Mouse (Mus musculus): ENCODE results near the gene Tmem9b. TPM values are rescaled to one million over a fixed set of nuclear protein-coding genes. Genes with fewer than 3 reads are reported as not detected.

Gene Tmem9b
- total and polyA plus RNA-seq, 2 experiments from 2014 or later: 159 to 308 TPM

DNA sequence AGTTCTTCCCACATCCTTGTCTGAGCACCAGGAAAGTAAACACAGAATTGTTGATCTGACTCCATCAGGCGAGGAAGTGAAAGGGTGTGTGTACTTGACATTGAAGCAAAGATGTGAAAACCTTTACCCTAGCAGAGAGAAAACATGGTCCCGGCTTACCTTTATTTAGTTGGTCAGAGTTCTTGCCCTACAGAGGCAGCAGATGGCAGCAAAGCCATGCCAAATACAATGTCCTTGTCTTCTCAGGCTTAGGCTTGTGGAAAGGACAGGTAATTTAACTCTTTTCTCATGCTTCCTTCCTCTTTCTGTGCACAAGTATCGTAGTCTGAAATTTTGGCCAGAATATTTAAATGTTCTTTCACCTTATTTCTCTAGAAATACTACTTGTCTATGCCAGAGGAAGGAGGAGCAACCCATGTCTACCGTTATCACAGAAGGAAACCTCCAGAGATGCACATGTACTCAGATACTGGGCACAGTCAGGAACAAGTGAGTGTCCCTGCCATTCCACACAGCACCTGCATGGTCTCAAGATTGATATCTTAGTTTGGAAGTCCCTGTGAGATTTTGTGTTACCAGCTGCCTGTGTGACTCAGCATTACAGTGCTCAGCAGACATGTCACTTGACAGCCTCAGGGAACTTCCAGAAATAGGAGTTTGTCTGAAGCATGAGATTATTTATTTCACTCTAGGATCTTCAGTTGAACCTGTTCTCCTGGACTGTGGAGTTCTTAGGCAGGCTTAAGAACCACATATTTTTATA, 45.5 kb downstream of the Tmem9b start:
- H3K27ac ChIP-seq: no peak overlapping the region
- H3K27me3 ChIP-seq (ENCODE audit: insufficient read depth, low read length): no peaks in the 10 kb centered on the region
- no peak for ATAC-seq
- no peak overlapping the region for H3K4me3 ChIP-seq (ENCODE audit: low read length)
- peak; percentile 82 for TF ChIP-seq CTCF (IDR thresholded peaks at IDR 0.05; ENCODE audit: low read depth)
- DNase-seq (ENCODE audit: low spot score): peak; percentile 83
- no peaks in the 10 kb centered on the region for H3K9me3 ChIP-seq (ENCODE audit: low read length)
- 40% methylated on average over 4 of the region's 4 CpGs for WGBS
- H3K4me2 ChIP-seq (ENCODE audit: low read depth, low read length): no peak overlapping the region
- H3K36me3 ChIP-seq (ENCODE audit: insufficient read depth, low read length): 0 out of 2 replicates have a peak, but pooled peaks cover 6% of the 10 kb centered on the region
- H3K9ac ChIP-seq (replicated peaks; ENCODE audit: low read length): no peak overlapping the region
- H3K4me1 ChIP-seq (ENCODE audit: insufficient read depth, low read length): no peaks in the 10 kb centered on the region

GRCm38 (mm10) chr7:109704461-109704860, 48.2 kb downstream of the Tmem9b start:
- WGBS: 75% methylated on average over 3 of the region's 3 CpGs
- TF ChIP-seq CTCF (IDR thresholded peaks at IDR 0.05; ENCODE audit: low read depth): no peak
- ATAC-seq: no peak

DNA sequence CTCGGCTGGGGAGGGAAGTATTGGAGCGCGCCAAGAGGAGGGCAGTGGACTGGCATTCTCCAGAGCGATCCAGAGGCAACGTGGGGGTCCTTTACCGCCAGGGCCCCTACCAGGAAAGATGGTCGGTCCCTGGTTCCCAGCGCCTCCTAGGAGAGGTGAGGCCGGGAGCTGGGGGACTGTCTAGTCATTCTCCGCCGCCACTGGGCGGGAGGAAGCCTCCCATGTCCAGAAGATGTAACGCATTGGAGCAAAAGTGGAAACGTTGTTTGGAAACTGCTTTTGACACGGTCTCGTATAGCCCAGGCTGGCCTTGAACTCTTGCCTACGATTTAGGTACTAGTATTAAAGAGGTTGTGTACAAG, 48.7 kb downstream of the Tmem9b start:
- DNase-seq (ENCODE audit: low spot score) (no peak), ATAC-seq (no peak)
- Histone ChIP-seq H3K27ac (peak overlapping the region; percentile 65), H3K27me3 (ENCODE audit: insufficient read depth, low read length) (no peaks in the 10 kb centered on the region), H3K4me1 (ENCODE audit: insufficient read depth, low read length) (no peaks in the 10 kb centered on the region), H3K36me3 (ENCODE audit: insufficient read depth, low read length) (no peaks in the 10 kb centered on the region), H3K9ac (replicated peaks; ENCODE audit: low read length) (peak overlapping the region; percentile 51), H3K9me3 (ENCODE audit: low read length) (no peaks in the 10 kb centered on the region), H3K4me2 (ENCODE audit: low read depth, low read length) (peak overlapping the region; percentile 72), H3K4me3 (ENCODE audit: low read length) (peak overlapping the region; percentile 68)
- WGBS: 1% methylated on average over 17 of the region's 17 CpGs
- peak; percentile 36 for TF ChIP-seq CTCF (IDR thresholded peaks at IDR 0.05; ENCODE audit: low read depth)

More at GRCm38 (mm10) chr7:109704461-109704860, 48.2 kb downstream of the Tmem9b start:
- H3K9ac ChIP-seq (replicated peaks; ENCODE audit: low read length): peak overlapping the region; percentile 51; the same call in 1 of the 2 replicates
- peak overlapping the region; percentile 65; the same call in 1 of the 2 replicates for H3K27ac ChIP-seq
- H3K9me3 ChIP-seq (ENCODE audit: low read length): no peaks in the 10 kb centered on the region
- H3K4me2 ChIP-seq (ENCODE audit: low read depth, low read length): peak overlapping the region; percentile 72
- H3K4me3 ChIP-seq (ENCODE audit: low read length): peak overlapping the region; percentile 68
- H3K4me1 ChIP-seq (ENCODE audit: insufficient read depth, low read length): no peaks in the 10 kb centered on the region
- no peak for DNase-seq (ENCODE audit: low spot score)
- no peaks in the 10 kb centered on the region for H3K36me3 ChIP-seq (ENCODE audit: insufficient read depth, low read length)
- H3K27me3 ChIP-seq (ENCODE audit: insufficient read depth, low read length): no peaks in the 10 kb centered on the region

DNA sequence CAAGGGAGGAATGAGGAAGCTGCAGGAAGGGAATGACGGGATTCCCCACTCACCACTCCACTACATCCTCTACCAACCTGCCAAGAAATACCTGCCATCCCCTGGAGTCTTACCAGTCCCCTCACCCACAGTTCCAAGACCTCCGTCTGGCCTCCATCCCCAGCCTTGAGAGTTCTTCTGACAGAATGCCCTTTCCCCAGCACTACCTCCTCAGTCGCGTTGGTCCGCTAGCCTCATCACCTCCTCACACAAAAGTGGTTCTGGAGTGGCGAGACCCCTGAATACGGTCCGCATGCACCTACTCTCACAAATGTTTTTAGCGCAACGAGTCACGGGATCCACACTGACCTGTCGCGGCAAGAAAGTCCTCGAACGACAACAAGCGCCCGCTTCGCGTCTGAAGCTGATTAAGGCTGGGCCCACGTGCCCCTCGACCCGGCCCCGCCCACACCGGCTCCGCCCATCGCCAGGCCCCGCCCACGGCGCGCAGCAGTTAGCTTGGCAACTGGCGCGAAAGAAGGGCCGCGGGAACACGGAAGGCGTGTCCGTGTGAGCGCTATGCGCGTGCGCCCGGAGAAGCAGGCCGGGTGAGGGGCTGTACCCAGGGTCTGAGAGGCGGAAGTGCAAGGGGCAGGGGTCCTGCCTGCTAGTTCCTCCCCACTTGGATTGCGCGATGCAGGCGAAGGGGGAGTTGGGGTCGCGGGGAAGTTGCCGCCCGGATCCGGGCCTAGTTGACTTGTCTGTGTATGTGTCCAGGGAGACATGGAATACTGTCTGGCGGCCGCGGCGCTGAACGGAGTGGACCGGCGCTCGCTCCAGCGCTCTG, 49.3 kb downstream of the Tmem9b start, which contains the start of the genes St5 and Akip1:
Gene St5 (minus strand): TSS at position 416 of the 826 bp plus-strand sequence.
Gene Akip1 (plus strand): TSS at position 501 of the 826 bp plus-strand sequence.
- no peaks in the 10 kb centered on the region for H3K9me3 ChIP-seq (ENCODE audit: low read length)
- peak within 1 kb of the TSS; percentile 68 for H3K4me3 ChIP-seq (ENCODE audit: low read length)
- peak within 1 kb of the TSS; percentile 65 for H3K27ac ChIP-seq
- no peaks in the 10 kb centered on the region for H3K36me3 ChIP-seq (ENCODE audit: insufficient read depth, low read length)
- H3K4me1 ChIP-seq (ENCODE audit: insufficient read depth, low read length): no peaks in the 10 kb centered on the region
- DNase-seq (ENCODE audit: low spot score) (peak; percentile 95), ATAC-seq (peak; percentile 96)
- H3K9ac ChIP-seq (replicated peaks; ENCODE audit: low read length): peak within 1 kb of the TSS; percentile 51
- WGBS: 2% methylated on average over 61 of the region's 61 CpGs
- peak within 1 kb of the TSS; percentile 72 for H3K4me2 ChIP-seq (ENCODE audit: low read depth, low read length)
- no peak for TF ChIP-seq CTCF (IDR thresholded peaks at IDR 0.05; ENCODE audit: low read depth)
- no peaks in the 10 kb centered on the region for H3K27me3 ChIP-seq (ENCODE audit: insufficient read depth, low read length)

DNA sequence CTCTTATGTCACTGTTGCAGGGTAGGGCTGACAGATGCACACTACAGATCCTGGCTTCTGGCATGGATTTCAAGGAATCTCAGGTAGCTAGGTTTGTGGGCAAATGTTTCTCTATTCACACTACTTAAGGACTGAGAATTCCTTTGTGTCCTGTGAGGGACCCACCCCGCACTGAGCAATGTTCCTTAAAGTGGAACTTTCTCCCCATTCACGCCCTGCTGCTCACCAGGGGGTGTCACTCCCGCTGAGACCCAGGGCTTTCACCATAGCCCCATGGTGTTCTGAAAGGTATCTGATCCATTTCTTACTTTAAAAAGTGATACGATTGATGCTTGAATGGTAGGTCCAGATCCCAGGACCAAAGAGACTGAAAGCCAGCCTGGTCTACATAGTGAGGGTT, 50.0 kb downstream of the Tmem9b start:
- Histone ChIP-seq H3K27me3 (ENCODE audit: insufficient read depth, low read length) (no peaks in the 10 kb centered on the region), H3K4me2 (ENCODE audit: low read depth, low read length) (peak overlapping the region; percentile 72), H3K4me1 (ENCODE audit: insufficient read depth, low read length) (no peaks in the 10 kb centered on the region), H3K36me3 (ENCODE audit: insufficient read depth, low read length) (no peaks in the 10 kb centered on the region), H3K9me3 (ENCODE audit: low read length) (no peaks in the 10 kb centered on the region), H3K27ac (0 out of 2 replicates have a peak overlapping the region, but pooled peaks have one; percentile 65), H3K9ac (replicated peaks; ENCODE audit: low read length) (peak overlapping the region; percentile 51; the same call in 1 of the 2 replicates), H3K4me3 (ENCODE audit: low read length) (peak overlapping the region; percentile 68)
- no peak for DNase-seq (ENCODE audit: low spot score)
- TF ChIP-seq CTCF (IDR thresholded peaks at IDR 0.05; ENCODE audit: low read depth): no peak
- 27% methylated on average over 4 of the region's 4 CpGs for WGBS
- no peak for ATAC-seq

DNA sequence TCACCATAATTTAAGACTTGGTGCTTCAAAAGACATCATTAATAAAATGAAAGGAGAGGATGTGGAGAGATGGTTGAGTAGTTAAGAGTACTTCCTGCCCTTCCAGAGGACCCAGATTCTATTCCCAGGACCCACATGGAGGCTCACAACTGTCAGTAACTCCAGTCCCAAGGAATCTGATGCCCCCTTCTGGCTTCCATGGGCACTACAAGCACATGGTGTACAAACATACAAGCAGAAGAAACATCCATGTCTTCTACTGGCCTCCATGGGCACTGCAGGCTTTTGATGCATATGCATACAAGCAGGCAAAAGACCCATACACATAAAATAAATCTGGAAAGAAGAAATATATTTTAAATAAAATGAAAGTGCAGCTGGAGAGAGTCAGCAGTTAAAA, 52.5 kb downstream of the Tmem9b start:
- TF ChIP-seq CTCF (IDR thresholded peaks at IDR 0.05; ENCODE audit: low read depth): peak; percentile 29
- no peak overlapping the region for H3K4me3 ChIP-seq (ENCODE audit: low read length)
- H3K27me3 ChIP-seq (ENCODE audit: insufficient read depth, low read length): no peaks in the 10 kb centered on the region
- no peak overlapping the region for H3K9ac ChIP-seq (replicated peaks; ENCODE audit: low read length)
- ATAC-seq: no peak
- H3K36me3 ChIP-seq (ENCODE audit: insufficient read depth, low read length): no peaks in the 10 kb centered on the region
- no peaks in the 10 kb centered on the region for H3K4me1 ChIP-seq (ENCODE audit: insufficient read depth, low read length)
- no peak overlapping the region for H3K4me2 ChIP-seq (ENCODE audit: low read depth, low read length)
- no peak overlapping the region for H3K27ac ChIP-seq
- no peak for DNase-seq (ENCODE audit: low spot score)
- no peaks in the 10 kb centered on the region for H3K9me3 ChIP-seq (ENCODE audit: low read length)

Data from hindbrain, postnatal 0 days (tissue).